Mouse (Mus musculus): Measurements from ENCODE around the gene Me1.
A peak's percentile ranks its signal among the peaks of the same experiment; 100 is the strongest.
"Not testable (repeated sequence)": the region's sequence is repeated elsewhere in the genome, so short reads cannot be mapped to it uniquely, and the experiment has no call there.

Gene Me1

DNA sequence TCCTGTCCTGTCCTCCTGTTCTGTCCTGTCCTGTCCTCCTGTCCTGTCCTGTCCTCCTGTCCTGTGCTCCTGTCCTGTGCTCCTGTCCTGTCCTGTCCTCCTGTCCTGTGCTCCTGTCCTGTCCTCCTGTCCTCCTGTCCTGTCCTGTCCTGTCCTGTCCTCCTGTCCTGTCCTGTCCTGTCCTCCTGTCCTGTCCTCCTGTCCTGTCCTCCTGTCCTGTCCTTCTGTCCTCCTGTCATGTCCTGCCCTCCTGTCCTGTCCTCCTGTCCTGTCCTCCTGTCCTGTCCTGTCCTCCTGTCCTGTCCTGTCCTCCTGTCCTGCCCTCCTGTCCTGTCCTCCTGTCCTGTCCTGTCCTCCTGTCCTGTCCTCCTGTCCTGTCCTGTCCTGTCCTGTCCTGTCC lies 98.8 kb downstream of the Me1 start:
- DNase-seq (ENCODE audit: low spot score), result not testable (repeated sequence)

DNA sequence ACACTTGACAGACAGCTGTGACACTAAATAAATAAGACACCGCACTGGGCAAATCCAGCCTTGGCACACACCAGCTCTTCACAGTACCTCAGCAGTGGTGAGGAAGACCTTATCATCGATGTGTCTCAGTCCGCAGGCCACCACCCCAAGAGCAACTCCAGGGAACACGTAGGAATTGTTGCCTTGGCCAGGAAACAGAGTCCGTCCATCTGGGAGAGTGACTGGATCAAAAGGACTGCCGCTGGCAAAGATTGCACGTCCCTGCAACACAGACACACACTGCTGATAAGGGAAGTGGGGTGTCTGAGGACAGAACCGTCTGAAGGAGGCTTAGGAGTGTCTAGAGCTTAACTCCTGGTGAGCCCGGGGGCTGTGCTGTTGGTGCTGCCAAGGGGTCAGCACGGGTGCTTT lies 101.4 kb downstream of the Me1 start:
- DNase-seq (ENCODE audit: low spot score), result not testable (repeated sequence)

DNA sequence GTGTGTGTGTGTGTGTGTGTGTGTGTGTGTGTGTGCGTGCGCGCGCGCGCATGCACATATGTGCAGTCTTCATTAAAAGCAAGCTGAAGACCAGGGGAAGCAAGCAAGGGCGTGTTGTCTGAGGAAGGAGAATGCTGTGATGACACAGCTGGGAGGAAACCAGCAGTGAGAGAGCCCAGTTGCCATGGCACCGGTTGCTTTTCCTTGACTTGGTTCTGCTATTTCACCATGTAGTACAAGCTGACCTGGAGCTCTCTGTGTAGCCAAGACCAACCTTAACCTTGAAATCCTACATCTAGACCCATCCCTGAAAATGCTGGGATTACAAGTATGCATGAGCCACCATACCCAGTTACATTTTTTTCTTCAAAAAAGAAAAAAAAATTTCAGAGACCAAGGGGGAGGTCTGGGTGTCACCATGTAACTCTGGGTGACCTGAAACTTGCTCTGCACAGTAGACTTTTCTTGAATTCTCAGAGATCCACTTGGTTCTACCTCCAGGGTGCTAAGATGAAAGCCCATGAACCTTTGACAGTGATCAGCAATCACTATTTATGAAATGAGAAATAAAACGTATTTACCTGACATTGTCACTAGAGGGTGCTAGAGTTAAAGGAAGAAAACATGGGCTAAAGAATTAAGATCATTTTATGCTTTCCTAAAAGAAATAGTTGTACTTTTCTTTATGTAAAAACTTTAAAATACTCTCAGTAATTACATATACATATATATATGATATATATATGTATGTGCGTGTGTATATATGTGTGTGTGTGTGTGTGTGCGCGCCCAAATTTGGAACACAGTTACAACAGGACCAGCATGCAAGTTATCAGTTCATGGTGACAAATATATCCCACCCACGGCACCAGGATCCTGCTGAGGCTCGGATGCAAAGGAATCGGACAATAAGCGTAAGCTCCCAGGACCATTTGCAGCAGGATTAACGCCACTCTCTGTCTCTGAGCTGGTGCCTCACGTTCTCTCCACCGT lies 102.8 kb downstream of the Me1 start:
- DNase-seq (ENCODE audit: low spot score), result no peak

DNA sequence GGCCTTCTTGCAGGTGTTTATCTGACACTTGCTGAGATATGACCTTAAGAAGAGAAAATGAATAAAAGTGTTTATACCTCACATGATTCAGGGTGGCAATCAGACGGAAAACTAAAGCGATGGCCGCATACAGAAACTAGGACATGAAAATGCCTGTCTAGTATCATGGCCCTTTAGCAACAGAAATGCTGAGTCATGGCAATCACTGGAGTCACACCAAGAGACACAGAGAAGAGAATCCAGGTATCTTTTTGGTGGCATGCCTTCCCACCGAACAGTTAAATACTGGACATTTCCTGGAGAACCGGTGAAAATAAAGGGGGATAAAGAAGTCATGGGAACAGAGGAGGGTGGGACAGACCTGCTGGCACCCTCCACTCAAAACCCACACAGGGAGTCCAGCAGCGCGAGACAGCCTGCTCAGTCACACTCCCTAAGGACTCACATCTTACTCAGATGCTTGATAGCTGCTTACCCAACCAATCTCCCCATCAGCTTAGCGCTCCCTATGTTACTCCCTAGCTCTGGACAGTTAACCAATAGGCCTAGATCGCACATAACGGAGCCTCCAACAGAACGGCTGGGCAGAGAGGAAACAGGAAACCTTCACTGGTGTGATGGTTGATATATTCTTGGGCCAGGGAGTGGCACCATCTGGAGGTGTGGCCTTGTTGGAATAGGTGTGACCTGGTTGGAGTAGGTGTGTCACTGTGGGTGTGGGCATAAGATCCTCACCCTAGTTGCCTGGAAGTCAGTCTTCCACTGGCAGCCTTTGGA lies 108.5 kb downstream of the Me1 start:
- DNase-seq (ENCODE audit: low spot score), result no peak

DNA sequence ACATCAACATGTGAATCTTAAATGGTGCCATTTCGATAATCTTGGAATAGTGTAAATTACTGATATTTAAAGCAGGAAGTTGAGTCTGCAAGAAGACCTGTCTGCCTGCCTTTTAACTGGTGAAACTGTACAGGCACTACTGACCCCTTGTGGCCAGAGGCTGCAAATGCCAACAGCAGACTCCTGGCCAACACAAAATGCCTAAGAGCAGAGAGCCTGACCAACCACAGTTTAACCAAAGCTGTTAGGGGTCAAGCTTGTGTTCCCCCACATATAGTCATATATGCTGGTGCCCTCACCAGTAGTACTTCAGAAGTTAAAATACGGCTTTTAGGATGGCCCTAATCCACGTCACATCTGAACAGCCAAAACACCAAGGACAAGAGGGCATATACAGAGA lies 112.0 kb downstream of the Me1 start:
- peak; percentile 60 for DNase-seq (ENCODE audit: low spot score)

DNA sequence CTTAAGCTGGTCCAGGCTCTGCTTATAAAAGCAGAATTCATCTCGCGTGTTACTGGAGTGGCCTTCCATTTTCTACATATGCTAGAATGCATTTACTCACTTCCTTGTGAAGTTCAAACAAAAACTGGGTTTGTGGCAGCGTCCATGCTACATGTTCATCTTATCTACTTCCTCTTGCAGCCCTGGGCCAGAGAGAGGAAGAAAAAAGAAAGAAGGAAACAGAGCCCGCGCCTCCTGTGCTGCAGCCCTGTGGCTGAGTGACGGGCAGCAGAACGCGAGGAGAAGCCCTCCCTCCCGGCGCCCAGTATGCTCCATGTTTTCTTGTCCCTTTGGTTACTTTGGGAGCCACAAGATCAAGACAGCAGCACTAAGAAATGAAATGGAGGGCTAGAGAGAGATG lies 116.1 kb downstream of the Me1 start:
- DNase-seq (ENCODE audit: low spot score), result no peak

DNA sequence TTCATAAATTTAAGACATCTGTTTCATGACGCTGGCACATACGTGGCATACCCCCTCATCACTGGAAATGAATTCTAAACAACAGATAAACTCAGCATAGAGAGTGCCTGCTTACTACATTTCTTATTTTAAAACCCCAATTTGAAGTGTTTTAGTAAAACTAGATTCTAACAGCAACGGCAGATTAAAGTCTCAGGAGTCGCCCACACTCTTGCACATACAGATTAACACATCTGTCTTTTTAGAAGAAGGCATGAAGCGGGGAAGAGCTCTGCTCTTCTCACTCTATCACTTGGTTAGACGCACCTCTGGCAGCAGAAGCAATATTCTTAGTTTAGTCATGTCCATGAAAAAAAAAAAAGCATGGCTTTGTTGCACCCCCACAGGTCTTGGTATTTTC lies 120.6 kb downstream of the Me1 start:
- no peak for DNase-seq (ENCODE audit: low spot score)

DNA sequence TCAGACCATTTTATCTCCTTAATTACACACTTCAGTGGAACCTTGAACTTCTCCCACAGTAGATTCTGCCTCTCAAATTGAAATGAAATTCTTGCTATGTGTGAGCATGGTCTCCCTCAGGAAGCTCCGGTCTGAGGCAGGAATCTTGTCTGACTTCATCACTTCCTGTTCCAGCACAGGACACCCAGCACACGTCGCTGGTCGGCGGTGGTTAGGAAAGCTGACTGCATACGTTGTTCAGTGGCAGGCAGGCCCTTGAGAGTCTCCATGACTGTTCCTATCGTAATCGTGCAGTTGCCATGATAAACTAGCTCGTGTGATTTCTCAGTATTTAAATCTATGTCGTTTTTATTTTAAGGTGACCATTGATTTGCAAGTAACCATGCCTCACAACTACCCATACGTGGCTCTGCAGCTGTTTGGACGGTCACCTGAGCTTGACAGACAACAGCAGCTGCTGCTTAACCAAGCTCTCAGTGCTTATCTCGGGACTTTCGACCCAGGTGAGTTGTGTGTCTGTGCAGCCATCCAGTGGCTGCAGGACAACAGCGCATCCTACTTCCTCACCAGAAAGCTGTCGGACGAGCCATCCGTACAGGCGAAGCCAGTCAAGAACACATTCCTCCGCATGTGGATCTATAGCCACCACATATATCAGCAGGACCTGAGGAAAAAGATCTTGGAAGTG lies 122.0 kb downstream of the Me1 start:
- no peak for DNase-seq (ENCODE audit: low spot score)

DNA sequence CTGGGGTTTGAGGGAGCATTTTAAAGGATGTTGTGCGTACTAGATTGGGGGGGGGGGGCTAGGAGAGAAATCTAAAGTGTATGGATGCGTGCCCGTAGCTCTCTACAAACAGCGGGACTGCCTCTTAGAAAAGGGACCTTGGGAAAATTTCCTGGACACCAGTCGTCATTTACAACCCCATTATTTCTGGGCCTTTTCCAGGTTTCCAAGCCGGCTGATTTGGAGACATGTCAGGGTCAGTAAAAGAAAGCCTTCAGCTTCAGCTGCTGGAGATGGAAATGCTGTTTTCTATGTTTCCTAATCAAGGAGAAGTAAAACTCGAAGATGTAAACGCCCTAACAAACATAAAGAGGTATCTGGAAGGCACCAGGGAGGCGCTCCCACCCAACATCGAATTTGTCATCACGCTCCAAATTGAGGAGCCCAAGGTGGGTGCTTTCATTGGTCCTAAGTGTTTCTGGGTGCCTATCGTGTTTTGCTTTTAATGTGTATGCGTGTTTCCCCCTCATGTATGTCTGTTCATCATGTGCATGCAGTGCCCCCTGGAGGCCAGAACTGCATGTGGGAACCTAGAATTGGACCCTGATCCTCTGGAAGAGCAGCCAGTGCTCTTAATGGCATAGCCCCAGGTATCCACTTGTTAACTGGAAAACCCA lies 123.0 kb downstream of the Me1 start:
- DNase-seq (ENCODE audit: low spot score), result peak; percentile 84

DNA sequence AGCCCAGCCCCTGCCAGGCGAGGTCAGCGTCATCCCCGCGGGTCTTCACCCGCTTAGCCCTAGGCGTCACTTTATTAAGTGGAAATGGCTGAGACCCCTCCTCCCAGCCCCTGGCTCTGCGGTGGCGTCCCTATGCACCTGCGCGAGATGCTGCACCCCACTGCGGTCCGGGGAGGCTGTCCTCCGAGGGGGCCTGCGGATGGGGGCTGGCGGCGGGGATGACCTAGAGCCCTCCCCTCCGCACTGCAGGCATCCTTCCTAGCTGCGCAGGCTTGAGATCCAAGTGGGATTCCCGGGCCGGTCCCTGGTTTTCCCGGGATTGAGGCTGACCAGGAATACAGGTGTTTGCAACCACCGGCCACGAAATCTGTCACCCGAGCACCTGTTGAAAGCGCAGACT lies 123.6 kb downstream of the Me1 start:
- no peak for DNase-seq (ENCODE audit: low spot score)

DNA sequence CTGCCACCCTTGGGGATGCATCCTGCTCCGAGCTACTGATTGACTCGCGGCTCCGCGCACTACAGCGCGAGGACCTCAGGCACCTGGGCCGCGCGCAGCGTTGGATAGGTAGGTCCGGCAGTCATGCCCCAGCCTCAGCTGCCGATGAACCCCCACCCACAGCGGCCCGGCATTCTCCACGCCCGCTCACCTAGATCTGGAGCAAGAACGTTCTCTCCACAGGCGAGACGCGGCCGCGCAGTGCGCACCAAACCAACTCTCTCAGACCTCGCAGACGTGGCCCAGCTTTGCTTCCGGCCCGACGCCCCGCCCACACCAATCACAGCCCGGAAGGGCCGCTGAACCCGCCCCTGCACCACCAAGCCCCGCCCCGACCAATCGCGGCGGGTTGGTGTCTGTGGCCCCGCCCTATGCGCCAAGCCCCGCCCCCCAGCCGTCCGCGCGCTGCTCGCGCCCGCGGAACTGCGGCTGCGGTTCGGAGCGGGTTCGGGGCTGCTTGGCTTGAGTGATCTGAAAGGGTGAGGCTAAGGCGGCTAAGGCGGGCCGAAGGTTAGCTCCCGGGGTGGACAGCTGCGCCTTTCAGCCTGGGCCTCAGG lies 124.1 kb downstream of the Me1 start, which contains the start of the genes Pgm3 and Rwdd2a:
Gene Pgm3 (minus strand): TSS at position 303 of the 596 bp plus-strand sequence.
Gene Rwdd2a (plus strand): TSS at position 452 of the 596 bp plus-strand sequence.
- peak; percentile 90 for DNase-seq (ENCODE audit: low spot score)

DNA sequence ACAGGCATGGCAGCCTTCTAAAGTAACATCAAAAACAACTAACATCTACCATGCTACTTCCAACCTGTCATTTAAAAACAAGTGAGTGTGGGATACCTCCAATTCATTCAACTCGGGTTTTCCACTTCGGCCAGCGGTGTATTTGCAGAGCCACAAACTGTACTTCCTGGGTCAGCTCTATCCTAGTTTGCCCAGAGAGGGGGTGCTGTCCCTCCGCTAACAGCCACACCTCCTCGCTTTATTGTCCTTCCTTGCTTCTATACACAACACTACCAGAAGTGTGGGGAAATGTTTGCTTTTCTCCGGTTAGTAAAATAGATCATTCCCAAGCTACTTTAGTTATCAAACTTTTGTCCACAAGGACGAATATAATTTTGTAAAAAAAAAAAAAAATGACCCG lies 124.8 kb downstream of the Me1 start:
- DNase-seq (ENCODE audit: low spot score), result no peak

DNA sequence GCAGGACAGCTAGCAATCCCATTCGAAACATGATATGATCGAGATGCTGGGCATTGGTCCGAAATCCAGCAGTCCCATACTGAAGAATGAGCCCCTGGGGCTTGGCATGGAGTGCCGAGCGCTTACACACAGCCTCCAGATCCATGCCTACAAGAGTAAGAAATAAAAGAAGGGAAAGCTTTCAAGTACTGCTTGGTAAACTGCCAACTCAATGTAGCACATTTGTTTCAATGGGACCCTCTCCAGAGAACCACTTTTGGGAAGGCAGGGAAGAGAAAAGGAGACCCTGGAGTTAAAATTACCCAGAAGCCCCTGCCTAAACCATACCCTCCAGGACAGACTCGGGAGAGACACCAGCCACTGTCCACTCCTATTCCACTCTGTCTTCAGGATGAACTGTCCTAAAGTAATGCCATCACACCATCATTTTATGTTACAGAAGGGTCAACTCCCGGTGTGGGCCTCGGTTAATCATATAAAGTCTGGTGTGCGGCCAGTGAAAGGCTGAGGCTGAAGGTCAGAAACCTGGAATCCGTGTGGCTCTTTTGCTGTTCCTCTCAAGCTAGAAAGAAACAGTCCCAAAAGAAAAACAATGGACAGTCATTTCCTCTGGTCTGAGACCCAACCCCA lies 125.4 kb downstream of the Me1 start:
- no peak for DNase-seq (ENCODE audit: low spot score)

DNA sequence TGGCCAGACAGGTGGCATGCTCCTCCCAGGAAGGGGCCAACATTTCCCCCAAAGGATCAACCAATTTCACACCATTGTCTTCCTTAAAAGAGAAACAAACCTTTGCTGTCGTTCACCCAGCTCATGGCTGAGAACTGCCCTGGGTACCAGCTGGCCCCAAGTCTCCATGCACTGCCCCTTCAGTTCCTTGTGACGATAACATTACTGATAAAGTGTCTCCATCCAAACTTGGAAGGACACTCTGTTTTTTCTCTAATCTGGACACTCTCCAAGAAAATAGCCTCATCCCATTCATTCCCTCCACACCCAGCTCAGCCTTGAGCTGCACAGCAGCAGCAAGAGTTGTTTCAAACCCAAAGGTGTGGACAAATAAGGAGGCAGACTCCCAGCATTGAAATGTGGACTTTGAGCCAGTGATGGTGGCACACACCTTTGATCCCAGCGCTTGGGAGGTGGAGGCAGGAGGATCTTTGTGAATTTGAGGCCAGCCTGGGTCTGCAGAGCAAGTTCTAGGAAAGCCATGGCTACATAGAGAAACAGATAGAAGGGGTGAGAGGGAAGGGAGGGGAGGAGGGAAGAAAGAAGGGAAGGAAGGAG lies 126.3 kb downstream of the Me1 start:
- no peak for DNase-seq (ENCODE audit: low spot score)

DNA sequence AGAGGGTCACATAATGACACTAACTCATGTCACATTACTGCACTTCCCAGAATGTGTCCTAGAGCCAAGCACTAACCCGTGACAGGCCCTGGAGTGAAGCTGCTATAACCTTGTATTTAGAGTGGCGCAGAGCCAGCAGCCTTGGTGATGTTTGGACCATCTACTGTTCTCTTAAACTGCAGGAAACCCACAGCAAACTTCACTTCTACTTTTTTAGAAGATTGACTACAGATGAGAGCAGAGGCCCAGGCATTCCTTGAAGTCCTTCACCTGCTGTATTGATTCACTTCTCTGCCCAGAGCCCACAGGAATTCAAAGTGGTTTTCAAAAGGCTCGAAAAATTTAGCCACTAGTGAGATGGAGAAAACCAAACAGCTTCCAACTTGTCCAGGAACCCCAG lies 135.2 kb downstream of the Me1 start:
- DNase-seq (ENCODE audit: low spot score), result no peak

DNA sequence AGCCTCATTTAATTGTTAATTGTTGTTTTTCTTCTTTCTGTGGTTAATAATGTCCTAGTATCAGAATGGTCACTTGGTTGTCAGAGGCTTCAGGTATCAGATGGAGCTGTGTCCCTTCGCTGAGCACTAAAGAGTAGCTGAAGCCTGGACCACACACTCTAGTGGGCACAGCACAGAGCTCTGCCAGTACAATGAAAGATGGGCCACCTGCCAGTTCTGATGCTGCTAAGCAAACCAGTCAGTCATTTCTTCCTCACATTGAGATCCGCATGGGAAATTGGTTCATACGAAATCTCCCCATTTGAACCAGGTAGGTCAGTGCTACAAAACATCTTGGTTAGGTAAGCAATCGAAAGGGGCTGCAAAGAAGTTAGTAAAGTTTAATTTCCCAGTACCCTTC lies 141.1 kb downstream of the Me1 start:
- DNase-seq (ENCODE audit: low spot score), result no peak

DNA sequence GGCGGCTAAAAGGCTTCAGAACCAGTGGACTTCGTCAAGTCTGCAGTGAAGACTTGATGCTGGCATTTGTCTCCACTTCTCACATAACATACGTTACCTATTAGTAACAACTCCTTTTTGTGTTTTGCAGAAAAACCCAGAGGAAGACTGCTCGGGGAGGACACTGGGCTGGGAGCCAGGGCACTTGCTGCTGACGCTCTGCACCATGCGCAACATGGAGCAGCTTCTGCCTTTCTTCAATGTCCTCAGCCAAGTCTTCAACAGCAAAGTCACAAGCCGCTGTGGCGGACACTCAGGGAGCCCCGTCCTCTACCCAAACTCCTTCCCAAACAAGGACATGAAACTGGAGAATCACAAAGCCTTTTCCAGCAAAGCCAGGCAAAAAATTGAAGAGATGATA lies 141.9 kb downstream of the Me1 start:
- DNase-seq (ENCODE audit: low spot score), result no peak

DNA sequence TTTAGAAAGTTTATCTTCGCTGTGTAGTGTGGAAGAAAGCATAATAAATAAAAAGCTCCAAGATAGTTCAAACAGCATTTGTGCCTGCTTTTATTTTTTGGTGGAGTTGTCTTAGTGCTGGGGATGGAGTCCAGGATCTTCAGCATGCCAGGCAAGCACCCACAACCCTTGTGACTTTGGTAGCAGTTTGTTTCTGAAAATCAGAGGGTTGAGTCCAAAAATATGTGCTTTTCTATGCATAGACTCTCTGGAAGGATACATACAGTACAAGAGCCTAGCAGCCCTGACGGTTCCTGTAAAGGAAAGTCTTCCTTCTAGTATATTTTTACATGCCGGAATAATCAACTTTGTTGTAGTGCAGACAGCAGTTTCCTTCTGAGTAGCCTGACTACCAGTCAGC lies 145.0 kb downstream of the Me1 start:
- DNase-seq (ENCODE audit: low spot score), result no peak

DNA sequence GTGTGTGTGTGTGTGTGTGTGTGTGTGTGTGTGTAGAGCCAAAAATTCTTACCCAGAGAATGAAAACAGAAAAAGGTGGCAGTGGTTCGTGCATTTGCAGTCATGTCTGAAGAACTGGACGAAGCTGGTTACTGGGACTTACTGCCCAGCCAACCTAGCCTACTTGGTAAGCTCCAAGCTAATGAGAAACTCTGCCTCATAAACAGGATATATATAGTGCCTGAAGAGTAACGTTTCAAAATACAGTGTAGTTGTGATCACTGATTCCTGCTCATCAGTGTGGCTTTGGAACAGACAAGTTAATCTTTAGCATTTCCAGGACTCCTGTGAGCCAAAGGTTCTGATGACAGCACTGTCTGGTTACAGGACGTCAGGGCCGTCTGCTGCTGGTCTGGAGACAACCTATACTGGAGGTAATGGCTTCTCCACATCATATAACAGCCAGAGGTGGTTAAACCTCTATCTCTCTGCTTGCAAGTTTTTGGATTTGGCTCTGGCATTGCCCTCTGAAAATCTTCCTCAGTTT lies 146.1 kb downstream of the Me1 start:
- DNase-seq (ENCODE audit: low spot score), result no peak

DNA sequence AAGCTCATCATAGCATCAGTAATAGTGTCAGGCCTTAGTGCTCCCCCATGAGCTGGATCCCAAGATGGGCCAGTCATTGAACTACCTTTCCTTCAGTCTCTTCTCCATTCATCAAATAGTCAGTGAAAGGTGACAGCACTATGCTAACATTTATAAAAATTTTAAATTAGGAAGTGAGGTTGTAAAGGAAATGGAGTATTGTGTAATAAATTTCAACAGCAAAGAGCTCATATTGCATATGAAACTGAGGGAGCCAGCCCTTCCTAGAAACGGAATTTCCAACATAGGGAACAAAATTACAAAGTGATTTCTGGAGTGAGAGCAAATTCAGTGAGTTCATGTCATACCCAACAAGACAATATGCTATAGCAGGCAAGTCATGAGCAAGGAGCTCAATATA lies 151.2 kb downstream of the Me1 start:
- no peak for DNase-seq (ENCODE audit: low spot score)

All from c-Kit-positive CD71-positive TER-119-positive erythroid progenitor cells, embryonic 14.5 days (primary cell).